Mouse (Mus musculus) lung, postnatal 10 days (tissue): ENCODE measurements around the gene Fbxl17.

Experiments used
- DNase-seq: peaks from one replicate; pipeline ENCODE4 v3.0.0; 2021

Fbxl17 gene

DNA sequence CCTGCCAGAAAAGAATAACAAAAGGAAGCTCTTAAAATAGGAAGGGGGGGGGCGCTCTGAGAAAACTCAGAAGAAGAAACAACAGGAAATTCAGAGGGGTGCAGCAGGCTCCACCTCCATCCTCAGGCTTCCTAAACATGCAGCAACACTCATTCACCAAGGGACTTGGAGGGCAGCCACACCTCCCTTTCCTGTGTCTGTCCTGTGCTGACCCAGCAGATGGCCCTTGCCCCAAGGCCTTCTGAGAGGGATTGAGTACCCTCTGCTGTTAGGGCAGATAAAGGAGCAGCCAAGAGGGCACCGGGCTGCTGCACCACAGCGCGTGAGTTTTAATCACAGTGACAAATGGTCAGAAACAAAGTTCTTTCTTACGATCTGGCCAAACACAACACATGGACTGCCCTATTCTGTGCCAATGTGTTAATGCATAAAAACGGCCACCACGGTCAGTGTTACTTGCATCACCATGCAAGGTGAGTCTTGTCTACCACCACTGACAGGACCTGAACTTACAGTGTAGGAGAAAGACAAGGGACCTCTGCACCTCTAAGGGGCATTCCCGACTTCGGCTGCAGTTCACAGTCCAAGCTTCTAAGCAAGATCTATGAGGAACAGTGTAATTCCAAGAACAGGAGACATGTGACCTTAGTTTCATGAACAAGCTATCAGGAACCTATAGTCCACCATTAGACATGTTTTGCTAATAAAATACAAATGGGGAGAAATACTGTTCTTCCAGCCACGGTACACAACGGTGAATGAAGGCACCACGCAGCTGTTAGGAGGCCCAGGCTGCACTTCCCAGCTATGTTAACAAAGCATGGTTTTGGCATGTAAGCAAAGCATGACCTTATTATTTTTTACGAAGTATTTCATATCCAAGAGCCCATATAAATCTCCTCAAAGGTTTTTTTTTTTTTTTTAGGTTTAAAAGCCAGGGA lies 96.8 kb downstream of the Fbxl17 start:
- peak; percentile 29 for DNase-seq

- DNase-seq: no peak
These were observed 97.6 kb downstream of the Fbxl17 start for GRCm38 (mm10) chr17:63402170-63402569.

GRCm38 (mm10) chr17:63400640-63401039 lies 99.2 kb downstream of the Fbxl17 start:
- no peak for DNase-seq

GRCm38 (mm10) chr17:63399816-63400215 lies 100.0 kb downstream of the Fbxl17 start:
- DNase-seq: no peak

- DNase-seq: no peak
These were observed 108.3 kb downstream of the Fbxl17 start for GRCm38 (mm10) chr17:63391506-63391905.

GRCm38 (mm10) chr17:63390951-63391350 lies 108.9 kb downstream of the Fbxl17 start:
- no peak for DNase-seq

- no peak for DNase-seq
These were observed 128.8 kb downstream of the Fbxl17 start for GRCm38 (mm10) chr17:63370977-63371376.

GRCm38 (mm10) chr17:63369631-63370310 lies 130.0 kb downstream of the Fbxl17 start:
- peak; percentile 40 for DNase-seq

GRCm38 (mm10) chr17:63367476-63367875 lies 132.3 kb downstream of the Fbxl17 start:
- DNase-seq: no peak

DNA sequence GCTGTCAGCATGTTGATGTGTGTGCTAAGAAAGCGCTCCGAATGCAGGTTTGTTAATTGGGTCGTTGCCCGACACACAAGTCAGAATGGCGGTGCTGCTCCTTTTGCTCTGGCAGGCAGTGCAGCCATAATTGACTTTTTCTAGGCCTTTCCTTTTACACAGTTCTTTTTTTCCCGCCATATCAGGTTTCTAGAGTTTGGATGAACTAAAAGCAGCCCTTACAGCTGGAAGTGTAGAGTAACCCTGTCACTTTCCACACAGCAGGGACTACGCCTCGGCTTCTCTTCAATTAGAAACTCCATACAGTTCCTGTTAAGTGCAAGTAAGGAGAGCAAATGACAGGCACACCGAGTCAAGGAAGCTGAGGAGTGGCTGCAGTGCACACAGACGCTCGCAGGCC lies 133.8 kb downstream of the Fbxl17 start:
- DNase-seq: no peak

GRCm38 (mm10) chr17:63364605-63365004 lies 135.2 kb downstream of the Fbxl17 start:
- DNase-seq: no peak

- DNase-seq: no peak
These were observed 137.6 kb downstream of the Fbxl17 start for GRCm38 (mm10) chr17:63362196-63362595.

DNA sequence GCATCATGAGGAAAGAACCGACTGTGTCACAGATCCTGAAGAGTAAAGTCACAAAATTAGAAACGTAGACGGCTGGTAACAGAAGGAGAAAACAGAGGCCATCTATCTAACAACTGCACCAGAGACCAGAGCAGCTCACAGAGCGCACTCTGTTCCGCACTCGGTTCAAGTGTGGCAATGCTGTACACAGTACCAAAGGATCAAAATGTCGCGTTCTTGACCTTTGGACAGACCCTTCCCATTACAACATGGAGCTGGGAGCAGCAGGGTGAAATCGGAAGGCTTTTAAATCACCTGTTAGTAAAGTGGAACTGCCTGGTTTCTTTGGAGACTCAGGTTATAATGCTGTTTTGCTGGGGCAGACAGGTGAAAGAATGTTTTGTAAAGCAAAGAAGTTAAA lies 138.1 kb downstream of the Fbxl17 start:
- no peak for DNase-seq

GRCm38 (mm10) chr17:63358837-63359236 lies 141.0 kb downstream of the Fbxl17 start:
- DNase-seq: no peak

GRCm38 (mm10) chr17:63356202-63356601 lies 143.6 kb downstream of the Fbxl17 start:
- no peak for DNase-seq

DNA sequence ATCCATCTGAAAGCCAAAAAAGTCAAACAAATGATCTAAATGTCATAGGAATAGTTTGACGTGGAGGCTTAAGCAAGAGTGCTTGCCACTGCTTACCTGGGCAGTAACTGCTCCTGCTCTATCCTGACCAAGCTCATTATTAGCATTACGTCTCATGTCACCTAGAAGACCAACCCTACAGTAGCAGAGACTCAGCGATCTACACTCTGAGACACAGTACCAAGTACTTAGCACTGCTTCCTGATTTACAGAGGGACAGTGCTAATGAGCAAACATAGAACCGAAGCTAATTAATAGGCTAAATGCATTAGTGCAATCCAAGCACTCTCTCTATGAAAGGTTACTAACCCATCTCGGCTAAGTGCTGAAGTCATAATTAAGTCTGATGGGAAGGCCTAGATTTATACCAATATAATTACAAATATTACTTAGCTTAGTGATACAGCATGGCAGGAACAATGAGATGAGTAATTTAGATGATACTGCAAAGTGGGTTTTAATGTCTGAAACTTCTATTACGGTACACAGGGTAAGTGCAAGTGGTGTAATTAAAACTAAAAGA lies 147.1 kb downstream of the Fbxl17 start:
- no peak for DNase-seq

GRCm38 (mm10) chr17:63351682-63352081 lies 148.1 kb downstream of the Fbxl17 start:
- DNase-seq: no peak

DNA sequence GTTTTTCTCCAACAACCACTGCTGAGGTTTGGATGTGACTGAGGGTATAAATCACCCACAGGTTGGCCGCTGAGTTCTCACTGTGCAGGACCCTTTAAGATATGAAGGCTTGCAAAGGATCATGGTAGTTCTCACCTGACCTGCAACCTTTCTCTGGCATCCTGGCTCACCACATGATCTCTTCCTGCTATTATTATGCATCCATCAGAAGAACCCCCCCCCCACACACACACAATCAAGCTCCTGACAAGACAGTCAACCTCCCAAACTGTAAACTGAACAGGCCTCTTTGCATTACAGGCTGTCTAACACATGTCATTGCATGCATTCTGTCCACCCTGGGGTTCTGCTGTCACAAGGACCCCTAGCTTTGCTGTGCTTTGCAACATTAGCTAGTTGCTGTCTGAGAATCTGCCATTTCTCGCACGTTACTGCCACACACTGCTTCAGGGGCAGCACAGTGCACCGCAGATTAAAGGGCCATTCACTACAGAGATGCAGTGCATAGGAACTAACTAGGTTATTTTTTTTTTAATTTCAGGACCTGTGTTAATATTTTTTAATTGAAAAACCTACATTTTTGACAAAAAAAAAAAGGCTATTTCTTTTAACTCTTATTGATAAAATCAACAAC lies 148.8 kb downstream of the Fbxl17 start:
- no peak for DNase-seq

DNA sequence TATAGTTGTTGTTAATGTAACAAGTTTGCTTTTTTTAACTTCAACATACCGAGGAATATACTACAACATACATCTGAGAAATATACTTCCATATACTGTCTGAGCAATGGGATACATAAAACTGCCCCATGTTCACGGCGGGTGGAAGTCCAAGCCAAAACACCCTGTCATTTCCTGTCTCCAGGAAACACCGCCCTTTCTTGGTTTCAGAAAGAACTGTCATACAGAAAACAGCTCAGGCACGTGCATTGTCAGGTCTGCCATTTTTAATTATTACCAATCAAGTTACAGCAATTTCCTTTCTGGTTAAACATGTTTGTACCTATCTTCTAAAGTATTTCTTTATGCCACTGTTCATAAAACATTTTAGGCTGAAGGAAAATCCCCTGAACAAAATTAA lies 155.7 kb downstream of the Fbxl17 start:
- no peak for DNase-seq

GRCm38 (mm10) chr17:63343076-63343475 lies 156.7 kb downstream of the Fbxl17 start:
- no peak for DNase-seq

- DNase-seq: no peak
These were observed 157.4 kb downstream of the Fbxl17 start for GRCm38 (mm10) chr17:63342440-63342839.

DNA sequence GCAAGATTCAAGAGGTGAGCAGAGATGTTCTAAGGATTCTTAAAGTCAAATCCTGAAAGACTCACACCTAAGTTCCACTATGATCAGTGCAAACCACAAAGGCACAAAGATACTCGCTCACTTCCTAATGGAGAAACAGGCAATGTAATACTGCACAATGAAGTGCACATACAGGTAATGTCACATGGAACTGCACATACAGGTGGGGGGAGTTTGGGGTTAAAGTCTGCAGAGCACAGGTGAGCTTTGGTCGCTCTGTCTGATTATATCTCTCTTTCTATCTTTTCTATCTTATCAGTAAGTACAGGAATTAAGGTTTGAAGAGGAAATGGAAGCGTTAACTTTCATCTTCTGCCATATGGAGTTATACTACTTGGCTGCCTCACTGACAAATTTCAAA lies 158.6 kb downstream of the Fbxl17 start:
- no peak for DNase-seq

GRCm38 (mm10) chr17:63328888-63329287 lies 170.9 kb downstream of the Fbxl17 start:
- DNase-seq: no peak
